Mouse (Mus musculus) kidney, postnatal 0 days (tissue): Measurements from ENCODE around the gene Cnih2. TPM values are rescaled to one million over a fixed set of nuclear protein-coding genes. Genes with fewer than 3 reads are reported as not detected.

Source experiments
- ATAC-seq: fragments of 200-750 bp; cut with Nextera tagmentation; replicated peaks from 2 replicates; pipeline ENCODE4 v1.8.0; 2017; ENCODE audit warnings: low read depth, moderate number of reproducible peaks, moderate TSS enrichment, moderate library complexity; ENCODE audit not compliant: low FRiP score
- DNase-seq: peaks from one replicate; pipeline ENCODE4 v3.0.0-alpha.2; 2016; ENCODE audit warnings: low spot score
- H3K27ac ChIP-seq: fragments of 300-500 bp; sonication (generic); 2 replicates; pipeline ENCODE4 v1.5.1; 2014; ENCODE audit warnings: mild to moderate bottlenecking
- H3K27me3 ChIP-seq: fragments of 300-500 bp; sonication (generic); 2 replicates; pipeline ENCODE4 v1.6.1; 2014; ENCODE audit warnings: low read length, mixed read lengths; ENCODE audit not compliant: insufficient read depth
- H3K36me3 ChIP-seq: fragments of 300-500 bp; sonication (generic); 2 replicates; pipeline ENCODE4 v1.6.1; 2014; ENCODE audit warnings: low read length, mixed read lengths; ENCODE audit not compliant: insufficient read depth
- H3K4me1 ChIP-seq: fragments of 300-500 bp; sonication (generic); replicated peaks from 2 replicates; pipeline ENCODE4 v1.6.1; 2014; ENCODE audit warnings: antibody characterized with exemption, low read length, mixed read lengths; ENCODE audit not compliant: insufficient read depth
- H3K4me2 ChIP-seq: fragments of 300-500 bp; sonication (generic); 2 replicates; pipeline ENCODE4 v1.6.1; 2014; ENCODE audit warnings: mild to moderate bottlenecking, low read length, moderate library complexity, mixed read lengths
- H3K4me3 ChIP-seq: fragments of 300-500 bp; sonication (generic); replicated peaks from 2 replicates; pipeline ENCODE4 v1.5.1; 2014; ENCODE audit warnings: low read depth, low read length
- H3K9ac ChIP-seq: fragments of 300-500 bp; sonication (generic); 2 replicates; pipeline ENCODE4 v1.6.1; 2014; ENCODE audit warnings: low read depth, low read length
- H3K9me3 ChIP-seq: fragments of 300-500 bp; sonication (generic); replicated peaks from 2 replicates; pipeline ENCODE4 v1.6.1; 2016; ENCODE audit warnings: low read length, inconsistent platforms, mixed read lengths
- CTCF ChIP-seq: IDR thresholded peaks from 2 replicates; pipeline ENCODE4 v1.5.1; 2016; ENCODE audit warnings: antibody characterized with exemption, low read depth, mild to moderate bottlenecking, moderate library complexity
- WGBS: fragments of 180-500 bp; shearing (Covaris S2); extraction: QIAGEN DNeasy Blood & Tissue Kit; methylation state at CpG from one replicate; pipeline ENCODE4 v1.1.7; 2014; 5-methylcytosine and 5-hydroxymethylcytosine counted together
- polyA plus RNA-seq: library from polyadenylated mRNA; unstranded; fragments of >200 nt; fragmentation: Nextera tagmentation; extraction: Ambion mirVana; gene quantifications from 2 replicates; pipeline ENCODE4 v1.2.1, GENCODE M21; 2015

The Cnih2 gene
- polyA plus RNA-seq, 1 experiment from 2014 or later: 4.2 TPM

DNA sequence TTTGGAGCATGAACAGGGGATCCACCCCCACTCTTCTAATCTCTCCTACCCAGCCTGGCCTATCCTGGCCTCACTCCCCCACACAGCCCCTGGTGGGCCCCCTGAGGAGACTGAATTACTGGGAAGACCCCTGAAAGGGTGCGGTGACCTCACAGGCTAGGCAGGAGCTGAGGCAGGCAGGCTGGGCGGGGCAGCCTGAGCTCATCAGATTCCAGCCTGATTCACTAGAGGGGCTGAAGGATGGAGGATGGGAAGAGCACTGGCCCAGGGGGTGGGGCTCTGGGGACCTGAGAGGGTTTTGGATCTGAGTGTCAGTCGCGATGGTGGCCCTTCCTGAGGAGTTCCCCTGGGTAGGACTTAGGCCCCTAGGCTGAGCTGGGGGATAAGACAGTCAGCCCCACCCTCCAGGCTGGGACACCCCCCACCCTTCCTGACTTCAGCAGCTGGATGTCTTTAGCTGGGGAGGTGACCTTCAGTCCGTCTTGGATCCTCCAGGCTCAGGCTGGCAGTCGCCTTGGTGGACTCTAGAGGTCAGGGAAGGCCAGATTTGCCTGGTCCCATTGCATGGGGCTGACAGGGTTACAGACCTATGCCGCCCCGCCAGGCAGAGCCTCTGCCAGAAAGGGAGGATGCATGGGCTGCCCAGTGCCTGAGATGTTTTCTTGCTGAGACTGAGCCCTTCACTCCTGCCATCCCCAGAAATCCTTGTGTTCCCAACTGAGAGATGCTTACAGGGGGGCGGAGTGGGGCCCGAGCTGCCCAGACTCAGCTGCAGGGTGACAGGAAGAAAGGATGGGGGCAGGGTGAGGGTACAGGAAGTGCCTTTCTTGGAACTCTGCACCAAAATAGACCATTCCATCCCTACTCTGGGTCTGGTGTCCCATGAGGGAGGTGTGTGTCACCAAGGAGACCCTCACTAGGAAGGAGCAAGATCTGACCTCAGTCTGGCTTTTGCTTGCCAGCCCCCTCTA is 39.2 kb downstream of the Cnih2 start:
- no peaks in the 10 kb centered on the region for H3K36me3 ChIP-seq
- H3K27ac ChIP-seq: peak overlapping the region; percentile 77
- no peaks in the 10 kb centered on the region for H3K9me3 ChIP-seq
- peak; percentile 53 for DNase-seq
- H3K27me3 ChIP-seq: no peaks in the 10 kb centered on the region
- peak; percentile 13; the same call in 1 of the 2 replicates for TF ChIP-seq CTCF
- H3K4me1 ChIP-seq: peaks cover 30% of the 10 kb centered on the region
- ATAC-seq: peak; percentile 31; the same call in 1 of the 2 replicates
- H3K4me2 ChIP-seq: peak overlapping the region; percentile 4; the same call in 1 of the 2 replicates
- H3K9ac ChIP-seq: peak overlapping the region; percentile 10; the same call in 1 of the 2 replicates
- no peak overlapping the region for H3K4me3 ChIP-seq
- WGBS: 12% methylated on average over 10 of the region's 10 CpGs

DNA sequence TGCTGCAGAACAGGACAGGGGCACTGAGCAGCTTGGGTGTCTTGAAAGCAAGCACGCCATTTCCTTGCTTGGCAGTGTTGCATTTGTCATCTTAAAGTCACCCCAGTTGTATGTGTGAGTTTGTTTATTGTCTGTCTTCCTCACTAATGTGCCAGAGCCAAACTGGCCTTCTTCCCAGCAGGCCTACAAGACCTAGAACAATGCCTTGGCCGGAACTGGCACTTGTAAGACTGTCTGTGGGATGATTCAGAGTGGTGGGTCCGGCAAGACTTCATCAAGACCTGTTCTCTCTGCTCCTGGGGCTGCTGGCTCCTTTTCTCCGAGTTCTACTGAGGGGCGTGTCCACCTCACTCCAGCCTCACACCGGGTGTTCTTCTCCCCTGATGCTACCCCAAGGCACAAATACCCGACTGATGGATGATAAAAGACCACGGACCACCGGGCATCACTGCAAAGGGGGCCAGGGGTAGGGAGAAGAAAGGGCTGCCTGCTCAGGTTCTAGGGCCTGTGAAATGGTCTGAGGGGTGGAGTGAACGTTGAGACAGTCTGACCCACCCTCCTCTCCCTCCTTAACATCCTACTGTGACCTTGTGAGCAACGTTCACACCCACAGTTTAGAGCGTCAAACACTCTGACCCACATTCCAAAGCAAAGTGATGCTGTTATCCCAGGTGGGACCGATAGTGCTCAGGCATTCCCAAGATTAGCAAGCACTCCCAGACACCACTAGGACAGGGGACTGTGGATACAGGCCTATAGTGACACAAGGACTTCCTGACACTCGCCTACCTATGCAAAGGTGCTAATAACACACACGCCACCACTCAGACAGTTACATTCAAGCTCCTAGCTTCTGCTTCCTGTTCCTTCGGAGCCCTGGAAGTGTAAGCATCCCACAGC is 40.2 kb downstream of the Cnih2 start:
- TF ChIP-seq CTCF: no peak
- no peaks in the 10 kb centered on the region for H3K9me3 ChIP-seq
- peak overlapping the region; percentile 77 for H3K27ac ChIP-seq
- no peak overlapping the region for H3K9ac ChIP-seq
- H3K4me2 ChIP-seq: no peak overlapping the region
- H3K4me3 ChIP-seq: no peak overlapping the region
- DNase-seq: no peak
- H3K36me3 ChIP-seq: no peaks in the 10 kb centered on the region
- H3K27me3 ChIP-seq: no peaks in the 10 kb centered on the region
- 26% methylated on average over 16 of the region's 16 CpGs for WGBS
- peaks cover 30% of the 10 kb centered on the region for H3K4me1 ChIP-seq
- no peak for ATAC-seq

DNA sequence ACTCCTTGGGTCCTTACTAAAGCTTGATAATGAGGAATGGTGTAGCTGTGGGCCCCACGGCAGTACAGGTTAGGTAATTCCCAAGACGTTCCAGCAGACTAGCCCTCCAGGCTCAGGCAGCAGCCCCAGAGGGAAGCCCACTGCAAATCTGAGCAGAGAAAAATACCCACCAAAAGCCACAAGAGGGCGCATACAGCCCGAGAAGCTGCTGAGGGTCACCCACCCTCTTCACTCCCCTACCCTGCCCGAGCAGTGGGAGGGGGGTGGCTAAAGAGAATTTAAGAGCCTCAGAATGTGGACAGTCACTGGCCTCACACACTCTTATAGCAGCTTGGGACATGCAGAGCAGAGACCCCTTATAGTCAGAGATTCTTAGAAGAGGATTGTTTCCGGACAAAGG is 42.1 kb downstream of the Cnih2 start:
- H3K4me1 ChIP-seq: peaks cover 37% of the 10 kb centered on the region
- H3K4me3 ChIP-seq: no peak overlapping the region
- DNase-seq: peak; percentile 83
- no peak overlapping the region for H3K9ac ChIP-seq
- TF ChIP-seq CTCF: peak; percentile 76
- no peaks in the 10 kb centered on the region for H3K36me3 ChIP-seq
- no peak overlapping the region for H3K27ac ChIP-seq
- 9% methylated on average over 6 of the region's 6 CpGs for WGBS
- H3K27me3 ChIP-seq: no peaks in the 10 kb centered on the region
- H3K9me3 ChIP-seq: no peaks in the 10 kb centered on the region
- no peak overlapping the region for H3K4me2 ChIP-seq
- peak; percentile 17; the same call in 1 of the 2 replicates for ATAC-seq

DNA sequence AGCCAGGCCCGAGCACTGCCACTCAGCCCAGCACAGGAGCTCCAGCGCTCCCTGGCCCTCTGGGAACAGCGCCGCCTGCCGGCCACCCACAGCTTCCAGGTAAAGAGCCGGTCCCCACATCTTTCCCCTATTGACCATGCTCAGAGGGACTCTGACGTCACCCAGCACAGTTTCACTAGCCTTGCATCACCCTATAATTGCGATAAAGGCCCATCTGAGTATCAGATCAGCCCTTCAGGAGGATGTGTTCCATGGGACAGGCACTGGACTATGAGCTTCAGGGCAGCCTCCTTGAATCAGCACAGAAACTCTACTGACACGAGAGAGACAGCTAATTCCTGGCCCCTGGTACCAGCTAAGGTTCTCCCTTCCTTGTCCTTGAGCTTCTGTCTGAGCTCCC is 44.4 kb downstream of the Cnih2 start:
- 0 out of 2 replicates have a peak, but pooled peaks cover 2% of the 10 kb centered on the region for H3K36me3 ChIP-seq
- no peak overlapping the region for H3K4me2 ChIP-seq
- no peak overlapping the region for H3K27ac ChIP-seq
- H3K4me3 ChIP-seq: no peak overlapping the region
- peak; percentile 81 for TF ChIP-seq CTCF
- ATAC-seq: peak; percentile 8
- WGBS: 30% methylated on average over 9 of the region's 9 CpGs
- H3K9me3 ChIP-seq: no peaks in the 10 kb centered on the region
- DNase-seq: peak; percentile 66
- H3K4me1 ChIP-seq: peaks cover 26% of the 10 kb centered on the region
- no peak overlapping the region for H3K9ac ChIP-seq
- no peaks in the 10 kb centered on the region for H3K27me3 ChIP-seq

DNA sequence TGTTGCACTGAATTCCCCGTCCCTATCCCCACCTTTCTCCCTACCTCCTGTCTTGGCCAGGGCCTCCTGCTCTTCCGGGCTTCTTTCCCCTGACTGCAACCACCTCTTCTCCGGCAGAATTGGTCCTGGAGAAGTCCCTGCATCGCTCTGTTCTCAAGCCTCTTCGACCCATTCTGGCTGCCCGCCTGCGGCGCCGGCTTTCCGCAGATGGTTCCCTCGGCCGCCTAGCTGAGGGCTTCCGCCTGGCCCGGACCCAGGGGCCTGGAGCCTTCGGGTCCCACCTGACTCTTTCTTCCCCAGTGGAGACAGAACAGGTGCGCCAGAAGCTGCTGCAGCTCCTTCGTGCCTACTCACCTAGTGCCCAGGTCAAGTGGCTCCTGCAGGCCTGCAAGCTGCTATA is 45.5 kb downstream of the Cnih2 start:
- 77% methylated on average over 17 of the region's 17 CpGs for WGBS
- Histone ChIP-seq H3K4me2 (no peak overlapping the region), H3K27me3 (no peaks in the 10 kb centered on the region), H3K36me3 (0 out of 2 replicates have a peak, but pooled peaks cover 3% of the 10 kb centered on the region), H3K9ac (no peak overlapping the region), H3K9me3 (no peaks in the 10 kb centered on the region), H3K4me3 (no peak overlapping the region), H3K27ac (no peak overlapping the region), H3K4me1 (peaks cover 16% of the 10 kb centered on the region)
- no peak for TF ChIP-seq CTCF
- no peak for ATAC-seq
- no peak for DNase-seq
